Mouse (Mus musculus) neural tube, embryonic 13.5 days (tissue): ENCODE measurements around the gene Sash3. TPM values are rescaled to one million over a fixed set of nuclear protein-coding genes. Genes with fewer than 3 reads are reported as not detected.
"Not testable (repeated sequence)": the region's sequence is repeated elsewhere in the genome, so short reads cannot be mapped to it uniquely, and the experiment has no call there.

Source experiments
- ATAC-seq: fragments of 200-750 bp; cut with Nextera tagmentation; 2 replicates; pipeline ENCODE4 v1.8.0; 2017; ENCODE audit warnings: low read depth, mild to moderate bottlenecking, moderate TSS enrichment, moderate library complexity
- H3K27ac ChIP-seq: fragments of 300-500 bp; sonication (generic); replicated peaks from 2 replicates; pipeline ENCODE4 v1.5.1; 2015; ENCODE audit warnings: moderate library complexity, mild to moderate bottlenecking, inconsistent platforms
- H3K27me3 ChIP-seq: fragments of 300-500 bp; sonication (generic); 2 replicates; pipeline ENCODE4 v1.6.1; 2015; ENCODE audit warnings: mild to moderate bottlenecking, inconsistent platforms
- H3K36me3 ChIP-seq: fragments of 300-500 bp; sonication (generic); 2 replicates; pipeline ENCODE4 v1.6.1; 2015; ENCODE audit warnings: mild to moderate bottlenecking, inconsistent platforms
- H3K4me1 ChIP-seq: fragments of 300-500 bp; sonication (generic); replicated peaks from 2 replicates; pipeline ENCODE4 v1.6.1; 2015; ENCODE audit warnings: inconsistent platforms
- H3K4me2 ChIP-seq: fragments of 300-500 bp; sonication (generic); 2 replicates; pipeline ENCODE4 v1.6.1; 2015; ENCODE audit warnings: inconsistent platforms, mild to moderate bottlenecking, moderate library complexity
- H3K4me3 ChIP-seq: fragments of 300-500 bp; sonication (generic); 2 replicates; pipeline ENCODE4 v1.5.1; 2015; ENCODE audit warnings: mild to moderate bottlenecking, inconsistent platforms
- H3K9ac ChIP-seq: fragments of 300-500 bp; sonication (generic); 2 replicates; pipeline ENCODE4 v1.6.1; 2015; ENCODE audit warnings: moderate library complexity, mild to moderate bottlenecking, inconsistent platforms
- H3K9me3 ChIP-seq: fragments of 300-500 bp; sonication (generic); 2 replicates; pipeline ENCODE4 v1.6.1; 2016; ENCODE audit warnings: inconsistent platforms
- WGBS: fragments of 180-500 bp; shearing (Covaris S2); methylation state at CpG from one replicate; pipeline ENCODE4 v1.1.7; 2015; 5-methylcytosine and 5-hydroxymethylcytosine counted together
- polyA plus RNA-seq: library from polyadenylated mRNA; unstranded; fragments of >200 nt; fragmentation: Nextera tagmentation; extraction: Ambion mirVana; gene quantifications from 2 replicates; pipeline ENCODE4 v1.2.1, GENCODE M21; 2015

Sash3 gene
- polyA plus RNA-seq, 1 experiment from 2014 or later: 1.4 TPM

DNA sequence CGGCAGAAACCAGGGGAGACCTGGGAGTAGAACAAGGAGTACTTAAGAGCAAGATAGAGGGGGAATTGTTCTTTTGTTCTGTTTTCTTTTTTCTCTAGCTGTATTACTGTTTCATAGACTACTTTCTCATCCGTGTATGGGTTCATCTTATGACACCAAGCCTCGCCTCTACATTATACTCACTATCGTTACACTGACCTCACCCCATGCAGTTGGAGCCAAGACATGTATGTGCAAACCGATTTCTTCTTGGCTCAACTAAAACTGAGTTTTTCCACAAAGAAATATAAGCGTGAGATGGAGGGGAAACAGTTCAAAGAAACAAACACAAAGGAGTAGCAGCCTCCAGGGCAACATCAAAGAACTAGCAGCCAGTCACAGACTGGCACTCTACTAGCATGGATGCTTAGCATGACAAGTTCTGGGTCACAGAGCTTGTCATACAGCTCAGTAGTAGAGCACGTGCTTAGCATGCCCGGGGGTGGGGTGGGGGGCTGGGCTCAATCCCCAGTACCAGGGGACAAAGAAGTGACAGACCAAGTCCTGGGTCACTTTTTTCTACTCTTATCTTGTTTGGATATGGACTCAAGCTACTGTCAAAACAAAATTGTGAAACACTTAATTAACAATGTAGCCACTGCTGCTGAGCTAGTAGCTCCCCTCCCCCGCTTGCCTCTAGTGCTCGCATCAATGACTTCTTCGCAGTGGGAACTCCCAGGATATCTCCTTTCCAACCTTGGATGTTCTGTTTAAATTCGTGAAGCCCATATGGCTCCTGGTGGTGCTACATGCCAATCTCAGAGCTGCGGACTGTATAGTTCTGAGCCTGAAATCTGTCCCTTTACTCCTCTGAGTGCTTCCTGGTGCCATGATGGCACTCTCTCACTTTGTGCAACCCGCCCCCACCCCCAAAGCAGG lies 47.3 kb downstream of the Sash3 start:
- Histone ChIP-seq H3K27ac (no peak overlapping the region), H3K9ac (no peak overlapping the region), H3K9me3 (no peaks in the 10 kb centered on the region), H3K27me3 (no peaks in the 10 kb centered on the region), H3K4me2 (no peak overlapping the region), H3K4me1 (no peaks in the 10 kb centered on the region), H3K36me3 (peaks cover 30% of the 10 kb centered on the region), H3K4me3 (no peak overlapping the region)
- no peak for ATAC-seq
- WGBS: 71% methylated on average over 14 of the region's 14 CpGs

DNA sequence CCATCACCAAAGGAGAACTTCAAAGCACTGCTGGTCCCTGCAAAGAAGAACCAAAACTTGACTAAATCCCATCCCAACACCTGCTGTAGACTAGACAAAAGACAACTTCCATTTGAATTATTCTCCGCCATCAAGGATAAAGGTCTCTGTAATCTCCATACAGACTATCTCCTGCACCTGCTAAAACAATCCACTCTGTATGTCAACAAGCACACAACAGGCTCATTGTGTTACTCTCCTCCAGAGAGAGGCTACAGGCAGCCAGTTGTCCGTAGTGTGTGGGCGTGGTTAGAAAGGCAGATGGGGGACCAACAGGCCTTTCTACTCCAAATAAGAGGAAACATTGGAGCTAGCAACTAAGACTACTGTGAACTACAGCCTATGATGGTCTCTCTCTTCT lies 51.6 kb downstream of the Sash3 start:
- Histone ChIP-seq H3K4me1 (no peaks in the 10 kb centered on the region), H3K4me3 (no peak overlapping the region), H3K27me3 (no peaks in the 10 kb centered on the region), H3K9ac (no peak overlapping the region), H3K4me2 (no peak overlapping the region), H3K27ac (no peak overlapping the region), H3K9me3 (no peaks in the 10 kb centered on the region), H3K36me3 (peaks cover 13% of the 10 kb centered on the region)
- ATAC-seq: no peak
- whole genome bisulfite sequencing: 80% methylated on average over 3 of the region's 3 CpGs

DNA sequence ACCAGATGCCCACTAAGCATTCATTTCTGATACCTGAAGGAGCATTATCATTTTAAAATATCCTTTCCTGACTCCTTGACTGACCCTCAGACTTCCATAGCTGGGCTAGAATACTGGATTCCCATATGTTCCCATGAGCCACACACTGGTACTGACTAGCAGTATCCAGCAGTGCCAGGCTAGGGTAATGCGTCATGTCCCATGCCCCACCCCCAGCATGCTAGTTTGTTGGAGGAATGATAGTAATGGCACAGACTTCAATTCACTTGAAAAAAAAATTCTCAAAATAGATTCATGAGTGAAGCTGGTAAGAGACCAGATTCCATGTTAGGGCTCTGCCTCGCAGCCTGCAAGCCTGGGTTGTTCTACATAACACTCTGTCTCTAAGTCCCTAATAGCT lies 52.8 kb downstream of the Sash3 start:
- Histone ChIP-seq H3K4me2 (no peak overlapping the region), H3K9me3 (no peaks in the 10 kb centered on the region), H3K27me3 (no peaks in the 10 kb centered on the region), H3K4me3 (no peak overlapping the region), H3K36me3 (peaks cover 3% of the 10 kb centered on the region), H3K4me1 (no peaks in the 10 kb centered on the region), H3K9ac (no peak overlapping the region), H3K27ac (no peak overlapping the region)
- ATAC-seq: no peak
- WGBS: 86% methylated on average over 2 of the region's 2 CpGs

DNA sequence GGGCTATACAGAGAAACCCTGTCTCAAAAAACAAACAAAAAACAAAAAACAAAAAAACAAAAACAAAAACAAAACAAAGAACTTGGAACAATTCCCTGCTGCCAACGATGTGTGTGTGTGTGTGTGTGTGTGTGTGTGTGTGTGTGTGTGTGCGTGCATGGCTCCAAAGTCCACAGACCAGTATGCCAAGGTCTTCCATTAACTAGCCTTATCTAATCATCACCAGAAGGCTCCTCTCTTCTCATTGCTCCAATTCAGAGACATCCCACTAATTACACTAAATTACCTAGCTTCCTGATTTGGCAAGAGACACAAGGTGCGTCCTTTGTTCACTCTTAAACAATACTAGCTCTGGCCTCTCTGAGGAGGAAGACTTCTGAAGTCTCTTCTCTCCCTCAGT lies 54.5 kb downstream of the Sash3 start:
- Histone ChIP-seq H3K9ac (no peak overlapping the region), H3K4me2 (no peak overlapping the region), H3K27me3 (no peaks in the 10 kb centered on the region), H3K36me3 (no peaks in the 10 kb centered on the region; the same call in 1 of the 2 replicates), H3K27ac (no peak overlapping the region), H3K4me1 (peaks cover 12% of the 10 kb centered on the region), H3K4me3 (no peak overlapping the region), H3K9me3 (no peaks in the 10 kb centered on the region)
- WGBS: 76% methylated on average over 3 of the region's 3 CpGs
- no peak for ATAC-seq

DNA sequence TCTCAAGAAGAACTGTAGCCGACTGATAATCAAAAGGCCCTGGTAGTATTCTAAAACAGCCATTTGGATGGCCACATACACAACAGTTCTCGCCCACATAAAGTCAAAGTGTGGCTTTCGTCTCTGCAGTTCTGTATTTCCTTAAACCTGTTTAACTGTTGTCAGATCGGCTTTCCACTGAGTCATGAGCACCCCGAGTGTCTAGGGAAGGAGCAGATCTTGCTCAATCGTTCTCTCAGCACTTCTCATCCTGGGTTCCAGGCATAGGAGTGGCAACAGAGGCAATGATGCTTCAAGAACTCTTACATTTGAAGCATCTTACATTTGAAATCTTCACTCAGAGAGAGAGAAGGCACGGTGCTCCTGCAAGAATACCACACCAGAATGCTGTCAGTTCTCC lies 55.7 kb downstream of the Sash3 start:
- peaks cover 20% of the 10 kb centered on the region for H3K4me1 ChIP-seq
- no peaks in the 10 kb centered on the region for H3K9me3 ChIP-seq
- H3K4me2 ChIP-seq: no peak overlapping the region
- no peak overlapping the region for H3K27ac ChIP-seq
- ATAC-seq: no peak
- no peaks in the 10 kb centered on the region for H3K27me3 ChIP-seq
- no peaks in the 10 kb centered on the region; the same call in 1 of the 2 replicates for H3K36me3 ChIP-seq
- no peak overlapping the region for H3K9ac ChIP-seq
- 88% methylated on average over 7 of the region's 7 CpGs for WGBS
- no peak overlapping the region for H3K4me3 ChIP-seq

DNA sequence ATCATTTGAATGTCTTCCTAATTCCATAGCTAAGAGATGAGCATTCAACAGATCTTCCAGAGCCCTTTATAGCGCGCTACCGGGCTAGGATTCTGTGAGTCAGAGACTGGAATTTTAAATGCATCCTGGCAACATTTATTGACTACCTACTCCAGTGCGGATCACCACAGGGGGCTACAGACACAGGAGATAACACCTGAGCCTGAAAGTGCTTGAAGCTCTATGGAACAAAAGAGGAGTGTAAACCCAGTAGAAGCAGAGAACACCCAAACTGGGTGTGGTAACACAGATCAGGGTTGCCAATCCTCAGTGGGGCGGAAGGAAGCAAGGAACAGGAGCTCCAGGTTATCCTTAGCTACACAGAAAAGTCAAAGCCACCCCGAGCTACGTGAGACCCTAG lies 56.2 kb downstream of the Sash3 start:
- H3K9me3 ChIP-seq: no peaks in the 10 kb centered on the region
- peaks cover 24% of the 10 kb centered on the region for H3K4me1 ChIP-seq
- ATAC-seq: no peak
- H3K4me2 ChIP-seq: no peak overlapping the region
- H3K27ac ChIP-seq: no peak overlapping the region
- H3K9ac ChIP-seq: no peak overlapping the region
- no peak overlapping the region for H3K4me3 ChIP-seq
- no peaks in the 10 kb centered on the region for H3K27me3 ChIP-seq
- WGBS: 87% methylated on average over 7 of the region's 7 CpGs
- H3K36me3 ChIP-seq: no peaks in the 10 kb centered on the region; the same call in 1 of the 2 replicates

DNA sequence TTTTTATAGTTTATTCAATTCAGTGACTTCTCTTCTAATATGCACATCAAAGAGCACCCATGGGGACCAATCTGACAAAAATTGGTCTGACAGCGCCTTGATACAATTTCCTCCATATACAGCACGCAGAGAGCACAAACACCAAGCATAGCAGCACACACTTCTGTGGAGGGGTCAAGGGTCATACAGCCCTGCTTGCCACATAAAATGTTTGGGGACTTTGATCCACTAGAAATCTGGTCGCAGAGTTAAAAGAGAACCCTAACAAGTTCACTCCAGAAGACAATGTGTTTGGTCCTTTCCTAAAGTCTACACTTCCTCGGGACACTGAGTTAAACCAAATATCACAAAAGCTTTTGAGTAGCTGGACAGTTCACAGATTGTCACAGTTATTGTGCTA lies 56.8 kb downstream of the Sash3 start:
- H3K4me1 ChIP-seq: peaks cover 27% of the 10 kb centered on the region
- H3K27me3 ChIP-seq: no peaks in the 10 kb centered on the region
- ATAC-seq: no peak
- no peak overlapping the region for H3K4me3 ChIP-seq
- H3K9ac ChIP-seq: no peak overlapping the region
- no peaks in the 10 kb centered on the region; the same call in 1 of the 2 replicates for H3K36me3 ChIP-seq
- H3K4me2 ChIP-seq: no peak overlapping the region
- 76% methylated on average over 4 of the region's 4 CpGs for WGBS
- no peak overlapping the region for H3K27ac ChIP-seq
- no peaks in the 10 kb centered on the region for H3K9me3 ChIP-seq

DNA sequence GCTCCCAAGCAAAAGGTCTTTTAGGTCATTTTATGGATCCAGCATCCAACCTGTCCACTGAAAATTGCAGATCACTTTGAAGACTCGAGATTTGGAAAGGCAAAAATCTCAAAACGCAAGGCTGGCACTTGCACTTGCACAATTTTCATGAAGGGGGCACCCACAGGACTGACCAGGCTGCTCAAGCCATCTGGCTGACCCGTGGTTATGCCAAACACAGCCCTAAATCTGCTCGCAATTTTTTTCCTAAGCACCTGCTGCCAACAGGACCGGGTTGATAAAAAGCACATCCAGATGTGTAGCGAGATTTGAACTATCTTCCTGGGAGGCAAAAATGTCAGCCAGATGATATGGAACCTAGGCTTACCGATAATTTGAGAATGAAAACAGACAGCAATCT lies 57.5 kb downstream of the Sash3 start:
- Histone ChIP-seq H3K9me3 (no peaks in the 10 kb centered on the region), H3K4me2 (no peak overlapping the region), H3K4me3 (no peak overlapping the region), H3K9ac (no peak overlapping the region), H3K27ac (no peak overlapping the region), H3K27me3 (no peaks in the 10 kb centered on the region), H3K4me1 (peaks cover 27% of the 10 kb centered on the region), H3K36me3 (no peaks in the 10 kb centered on the region)
- WGBS: 84% methylated on average over 7 of the region's 7 CpGs
- no peak for ATAC-seq

DNA sequence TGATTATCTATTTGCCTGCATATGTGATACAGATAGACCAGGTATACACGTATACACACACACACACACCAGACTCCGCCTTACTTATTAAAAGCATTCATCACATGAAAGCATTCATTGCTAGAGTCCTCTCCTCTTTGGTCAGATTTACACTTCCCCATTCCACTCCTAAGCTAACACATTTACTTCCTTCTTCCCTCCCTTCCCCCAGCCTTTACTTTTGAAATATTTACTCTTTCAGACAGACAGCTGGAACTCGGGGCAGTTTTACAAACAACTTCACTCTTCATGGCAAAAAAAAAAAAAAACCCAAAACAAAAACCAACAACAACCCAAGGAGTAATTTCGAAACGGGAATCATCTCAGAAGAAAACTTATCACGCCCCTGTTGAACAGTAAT lies 58.2 kb downstream of the Sash3 start:
- H3K4me1 ChIP-seq: peaks cover 27% of the 10 kb centered on the region
- peak overlapping the region; percentile 14; the same call in 1 of the 2 replicates for H3K4me2 ChIP-seq
- 84% methylated on average over 6 of the region's 6 CpGs for WGBS
- no peaks in the 10 kb centered on the region for H3K9me3 ChIP-seq
- no peaks in the 10 kb centered on the region for H3K27me3 ChIP-seq
- H3K9ac ChIP-seq: no peak overlapping the region
- ATAC-seq: no peak
- no peaks in the 10 kb centered on the region for H3K36me3 ChIP-seq
- H3K4me3 ChIP-seq: no peak overlapping the region
- no peak overlapping the region for H3K27ac ChIP-seq

DNA sequence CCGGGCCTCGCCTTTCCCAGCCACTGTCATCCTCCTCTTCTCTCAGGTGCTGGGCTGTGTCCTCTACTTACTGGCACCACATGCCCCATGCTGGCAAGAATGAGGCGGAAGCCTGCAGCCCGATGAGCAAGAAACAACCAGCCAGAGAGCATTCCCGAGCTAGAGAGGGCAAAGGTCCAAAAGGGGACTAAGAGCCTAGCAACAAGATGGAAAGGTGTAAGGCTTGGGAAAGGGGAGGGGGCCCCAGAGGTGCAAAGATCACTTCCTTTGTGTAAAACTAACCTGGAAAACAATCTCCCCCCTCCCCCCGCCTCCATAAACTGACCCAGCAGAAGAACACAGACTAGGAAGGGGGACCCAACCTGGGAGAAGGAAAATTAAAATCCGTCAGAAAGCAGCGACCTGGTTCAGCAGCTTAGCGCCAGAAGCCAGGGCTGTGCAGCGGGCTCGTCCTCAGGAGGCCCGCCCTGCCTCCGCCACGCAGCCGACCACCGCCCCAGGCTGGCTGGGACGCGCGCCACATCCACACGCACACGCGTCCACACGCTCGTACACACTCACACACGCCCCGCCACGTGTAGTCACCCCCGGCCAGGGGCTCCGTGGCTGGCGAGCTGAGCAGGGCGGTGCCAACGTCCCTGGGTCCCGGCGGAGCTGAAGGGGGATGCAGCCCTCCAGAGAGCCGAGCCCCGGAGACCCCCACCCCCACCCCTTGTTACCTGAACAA lies 61.7 kb downstream of the Sash3 start:
- peak; percentile 85 for ATAC-seq
- no peaks in the 10 kb centered on the region for H3K27me3 ChIP-seq
- H3K4me3 ChIP-seq: peak overlapping the region; percentile 62
- peak overlapping the region; percentile 78 for H3K9ac ChIP-seq
- WGBS: 17% methylated on average over 36 of the region's 36 CpGs
- no peaks in the 10 kb centered on the region for H3K36me3 ChIP-seq
- peaks cover 27% of the 10 kb centered on the region for H3K4me1 ChIP-seq
- no peaks in the 10 kb centered on the region for H3K9me3 ChIP-seq
- peak overlapping the region; percentile 80 for H3K27ac ChIP-seq
- peak overlapping the region; percentile 61 for H3K4me2 ChIP-seq

DNA sequence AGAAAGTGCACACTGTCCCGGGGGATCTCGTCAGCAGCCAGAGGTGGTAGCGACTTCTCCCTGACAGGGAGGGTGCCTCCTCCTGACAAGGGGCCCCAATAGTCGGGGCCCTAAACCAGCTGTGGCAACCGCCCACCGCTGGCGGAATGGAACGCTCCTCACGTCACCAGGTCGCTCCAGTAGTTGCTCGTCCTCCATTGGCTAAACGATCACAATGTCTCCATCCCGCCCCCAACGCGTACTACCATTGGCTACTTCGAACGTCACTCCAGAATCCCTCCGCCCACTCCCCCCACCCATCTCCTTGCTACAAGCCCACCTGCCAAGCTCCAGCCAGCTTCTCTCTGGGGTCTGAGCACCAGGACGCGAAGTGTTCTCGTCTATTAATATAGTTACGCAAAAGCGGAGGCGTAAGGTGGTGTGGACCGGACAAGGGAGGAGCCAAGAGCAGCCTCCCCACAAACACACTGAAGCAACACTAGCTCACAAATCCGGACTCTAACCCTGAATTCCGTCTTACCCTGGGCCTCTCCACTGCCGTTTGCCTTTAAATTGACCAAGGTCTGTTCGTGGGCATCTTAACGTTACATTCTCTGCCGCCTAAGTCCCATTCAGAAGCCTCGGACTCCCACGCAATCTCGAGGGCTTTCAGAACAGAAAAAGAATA lies 62.4 kb downstream of the Sash3 start, which contains the start of gene Zdhhc9:
TSS of gene Zdhhc9 (minus strand) at position 360 of the 667 bp plus-strand sequence.
- H3K4me3 ChIP-seq: peak within 1 kb of the TSS; percentile 62
- H3K9me3 ChIP-seq: no peaks in the 10 kb centered on the region
- peak; percentile 99 for ATAC-seq
- H3K27ac ChIP-seq: peak within 1 kb of the TSS; percentile 80
- WGBS: 10% methylated on average over 33 of the region's 34 CpGs
- no peaks in the 10 kb centered on the region for H3K27me3 ChIP-seq
- peak within 1 kb of the TSS; percentile 61 for H3K4me2 ChIP-seq
- peak within 1 kb of the TSS; percentile 78 for H3K9ac ChIP-seq
- H3K36me3 ChIP-seq: no peaks in the 10 kb centered on the region
- peaks cover 27% of the 10 kb centered on the region for H3K4me1 ChIP-seq

DNA sequence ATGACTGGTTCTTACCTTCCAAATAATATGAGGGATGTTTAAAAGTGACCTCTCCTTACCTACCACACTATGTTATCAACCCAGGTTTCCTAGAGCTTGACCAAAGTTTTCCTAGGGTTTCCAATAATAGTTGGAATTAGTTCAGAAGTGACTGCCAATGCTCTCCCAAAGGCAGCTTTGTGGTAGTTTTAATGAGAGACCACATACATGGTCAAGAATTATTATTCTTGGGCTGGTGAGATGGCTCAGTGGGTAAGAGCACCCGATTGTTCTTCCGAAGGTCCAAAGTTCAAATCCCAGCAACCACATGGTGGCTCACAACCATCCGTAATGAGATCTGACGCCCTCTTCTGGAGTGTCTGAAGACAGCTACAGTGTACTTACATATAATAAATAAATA lies 63.5 kb downstream of the Sash3 start:
- not testable (repeated sequence) for ATAC-seq, H3K36me3 ChIP-seq
- H3K4me1 ChIP-seq: peaks cover 24% of the 10 kb centered on the region

More for the DNA sequence above, 63.5 kb downstream of the Sash3 start:
- H3K27me3 ChIP-seq, H3K9ac ChIP-seq, H3K9me3 ChIP-seq, H3K27ac ChIP-seq, H3K4me2 ChIP-seq, H3K4me3 ChIP-seq: not testable (repeated sequence)
- 80% methylated on average over 4 of the region's 4 CpGs for WGBS
